Mouse (Mus musculus): ENCODE data around the gene Man2a2. TPM values are rescaled to one million over a fixed set of nuclear protein-coding genes. Genes with fewer than 3 reads are reported as not detected.

Gene Man2a2
- total and polyA plus RNA-seq, 2 experiments from 2014 or later = 16.6 to 70.2 TPM

GRCm38 (mm10) chr7:80387033-80387632, 16.0 kb upstream of the Man2a2 start:
- Histone ChIP-seq H3K27ac (ENCODE audit: low read depth, low read length) (no peak overlapping the region), H3K4me1 (ENCODE audit: insufficient read depth, low read length) (no peaks in the 10 kb centered on the region), H3K36me3 (ENCODE audit: insufficient read depth, low read length) (peaks cover 26% of the 10 kb centered on the region), H3K4me3 (ENCODE audit: low read depth, low read length) (0 out of 2 replicates have a peak overlapping the region, but pooled peaks have one; percentile 8), H3K4me2 (ENCODE audit: low read depth, low read length, poor library complexity, severe bottlenecking) (peak overlapping the region; percentile 6; the same call in 1 of the 2 replicates), H3K9me3 (ENCODE audit: low read length) (no peaks in the 10 kb centered on the region), H3K9ac (replicated peaks; ENCODE audit: low read length, poor library complexity, severe bottlenecking) (no peak overlapping the region), H3K27me3 (ENCODE audit: insufficient read depth, low read length) (no peaks in the 10 kb centered on the region; the same call in 1 of the 2 replicates)
- no peak for TF ChIP-seq CTCF (IDR thresholded peaks at IDR 0.05)
- WGBS = 37% methylated on average over 17 of the region's 17 CpGs
- ATAC-seq (ENCODE audit: low FRiP score) (no peak), DNase-seq (ENCODE audit: low spot score) (no peak)

DNA sequence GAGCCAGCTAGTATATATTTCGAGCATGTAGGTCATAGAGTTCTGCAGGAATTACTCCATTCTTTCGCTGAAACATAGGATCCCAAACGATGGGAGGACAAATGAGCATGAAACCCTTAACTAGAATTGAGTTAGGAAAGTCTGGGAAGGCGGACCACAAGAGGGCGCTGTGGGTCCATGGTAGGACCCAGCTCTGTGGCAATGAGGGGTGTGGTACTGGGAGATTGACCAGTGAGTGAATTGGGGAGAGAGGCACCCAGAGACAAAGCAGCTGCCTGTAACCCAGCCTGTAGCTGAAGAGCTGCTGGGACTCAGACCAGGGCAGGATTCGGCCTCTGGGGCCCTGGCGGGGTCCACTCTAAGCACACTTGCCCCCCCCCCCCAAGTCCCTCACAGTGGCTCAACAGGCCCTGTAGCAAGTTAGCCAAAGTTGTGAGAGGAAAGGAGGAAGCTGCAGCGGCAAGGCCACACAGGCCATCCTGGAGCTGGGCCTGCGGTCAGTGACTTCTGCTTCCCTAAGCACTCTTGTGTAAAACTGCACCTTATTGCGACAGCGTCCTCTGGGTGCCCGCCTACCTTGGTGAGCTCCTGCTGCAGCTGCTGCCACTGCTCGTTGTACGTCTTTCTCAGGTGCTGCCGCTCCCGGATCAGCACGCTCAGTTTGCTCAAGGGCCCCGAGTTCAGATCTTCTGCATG, 15.2 kb upstream of the Man2a2 start:
- Histone ChIP-seq H3K4me1 (ENCODE audit: insufficient read depth, low read length) (no peaks in the 10 kb centered on the region), H3K4me3 (ENCODE audit: low read depth, low read length) (no peak overlapping the region), H3K27me3 (ENCODE audit: insufficient read depth, low read length) (no peaks in the 10 kb centered on the region; the same call in 1 of the 2 replicates), H3K36me3 (ENCODE audit: insufficient read depth, low read length) (peaks cover 19% of the 10 kb centered on the region), H3K4me2 (ENCODE audit: low read depth, low read length, poor library complexity, severe bottlenecking) (no peak overlapping the region), H3K9ac (replicated peaks; ENCODE audit: low read length, poor library complexity, severe bottlenecking) (no peak overlapping the region), H3K27ac (ENCODE audit: low read depth, low read length) (no peak overlapping the region), H3K9me3 (ENCODE audit: low read length) (no peaks in the 10 kb centered on the region)
- 33% methylated on average over 18 of the region's 18 CpGs for WGBS
- TF ChIP-seq CTCF (IDR thresholded peaks at IDR 0.05) = peak; percentile 96
- ATAC-seq (ENCODE audit: low FRiP score) (peak; percentile 51; the same call in 1 of the 2 replicates), DNase-seq (ENCODE audit: low spot score) (peak; percentile 94)

- H3K4me3 ChIP-seq (ENCODE audit: low read depth, low read length) = no peak overlapping the region
- H3K27me3 ChIP-seq (ENCODE audit: insufficient read depth, low read length) = no peaks in the 10 kb centered on the region; the same call in 1 of the 2 replicates
- no peak for TF ChIP-seq CTCF (IDR thresholded peaks at IDR 0.05)
- H3K4me2 ChIP-seq (ENCODE audit: low read depth, low read length, poor library complexity, severe bottlenecking) = no peak overlapping the region
- no peak for DNase-seq (ENCODE audit: low spot score)
- no peak overlapping the region for H3K27ac ChIP-seq (ENCODE audit: low read depth, low read length)
- H3K4me1 ChIP-seq (ENCODE audit: insufficient read depth, low read length) = no peaks in the 10 kb centered on the region
- H3K9ac ChIP-seq (replicated peaks; ENCODE audit: low read length, poor library complexity, severe bottlenecking) = no peak overlapping the region
- H3K36me3 ChIP-seq (ENCODE audit: insufficient read depth, low read length) = peaks cover 3% of the 10 kb centered on the region; the same call in 1 of the 2 replicates
- 68% methylated on average over 11 of the region's 11 CpGs for WGBS
- H3K9me3 ChIP-seq (ENCODE audit: low read length) = no peaks in the 10 kb centered on the region
- no peak for ATAC-seq (ENCODE audit: low FRiP score)
Measured at GRCm38 (mm10) chr7:80382919-80383318, 11.7 kb upstream of the Man2a2 start.

DNA sequence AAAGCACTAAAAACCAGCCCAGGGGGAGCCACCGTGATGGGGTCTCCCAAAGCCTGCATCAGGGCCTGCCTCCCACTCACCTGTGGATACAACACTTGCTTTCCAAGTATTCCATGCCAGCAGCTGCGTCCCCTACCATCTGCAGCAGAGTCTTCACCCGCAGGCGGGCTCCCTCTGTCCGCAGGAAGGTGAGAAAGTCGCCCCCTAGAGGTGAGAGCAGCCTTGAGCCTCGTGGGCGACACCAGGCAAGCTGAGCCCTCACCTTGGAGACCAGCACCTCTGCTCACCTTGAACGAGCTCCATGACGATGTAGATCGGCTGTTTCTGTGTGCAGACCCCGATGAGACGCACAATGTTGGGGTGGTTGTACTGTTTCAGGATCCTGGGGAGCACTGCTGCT, 8.4 kb upstream of the Man2a2 start:
- Histone ChIP-seq H3K27ac (ENCODE audit: low read depth, low read length) (no peak overlapping the region), H3K4me1 (ENCODE audit: insufficient read depth, low read length) (0 out of 2 replicates have a peak, but pooled peaks cover 5% of the 10 kb centered on the region), H3K9me3 (ENCODE audit: low read length) (no peaks in the 10 kb centered on the region), H3K36me3 (ENCODE audit: insufficient read depth, low read length) (peaks cover 3% of the 10 kb centered on the region; the same call in 1 of the 2 replicates), H3K4me3 (ENCODE audit: low read depth, low read length) (no peak overlapping the region), H3K27me3 (ENCODE audit: insufficient read depth, low read length) (no peaks in the 10 kb centered on the region), H3K4me2 (ENCODE audit: low read depth, low read length, poor library complexity, severe bottlenecking) (no peak overlapping the region), H3K9ac (replicated peaks; ENCODE audit: low read length, poor library complexity, severe bottlenecking) (no peak overlapping the region)
- ATAC-seq (ENCODE audit: low FRiP score) = no peak
- 65% methylated on average over 13 of the region's 13 CpGs for WGBS
- no peak for DNase-seq (ENCODE audit: low spot score)
- peak; percentile 48 for TF ChIP-seq CTCF (IDR thresholded peaks at IDR 0.05)

- DNase-seq (ENCODE audit: low spot score) (peak; percentile 57), ATAC-seq (ENCODE audit: low FRiP score) (no peak)
- no peak overlapping the region for H3K4me3 ChIP-seq (ENCODE audit: low read depth, low read length)
- peak; percentile 90 for TF ChIP-seq CTCF (IDR thresholded peaks at IDR 0.05)
- peaks cover under 1% of the 10 kb centered on the region; the same call in 1 of the 2 replicates for H3K36me3 ChIP-seq (ENCODE audit: insufficient read depth, low read length)
- WGBS = 35% methylated on average over 6 of the region's 6 CpGs
- no peak overlapping the region for H3K9ac ChIP-seq (replicated peaks; ENCODE audit: low read length, poor library complexity, severe bottlenecking)
- 0 out of 2 replicates have a peak, but pooled peaks cover 5% of the 10 kb centered on the region for H3K4me1 ChIP-seq (ENCODE audit: insufficient read depth, low read length)
- no peak overlapping the region for H3K27ac ChIP-seq (ENCODE audit: low read depth, low read length)
- H3K27me3 ChIP-seq (ENCODE audit: insufficient read depth, low read length) = no peaks in the 10 kb centered on the region
- H3K9me3 ChIP-seq (ENCODE audit: low read length) = no peaks in the 10 kb centered on the region
- no peak overlapping the region for H3K4me2 ChIP-seq (ENCODE audit: low read depth, low read length, poor library complexity, severe bottlenecking)
Measured at GRCm38 (mm10) chr7:80377471-80377870, 6.3 kb upstream of the Man2a2 start.

DNA sequence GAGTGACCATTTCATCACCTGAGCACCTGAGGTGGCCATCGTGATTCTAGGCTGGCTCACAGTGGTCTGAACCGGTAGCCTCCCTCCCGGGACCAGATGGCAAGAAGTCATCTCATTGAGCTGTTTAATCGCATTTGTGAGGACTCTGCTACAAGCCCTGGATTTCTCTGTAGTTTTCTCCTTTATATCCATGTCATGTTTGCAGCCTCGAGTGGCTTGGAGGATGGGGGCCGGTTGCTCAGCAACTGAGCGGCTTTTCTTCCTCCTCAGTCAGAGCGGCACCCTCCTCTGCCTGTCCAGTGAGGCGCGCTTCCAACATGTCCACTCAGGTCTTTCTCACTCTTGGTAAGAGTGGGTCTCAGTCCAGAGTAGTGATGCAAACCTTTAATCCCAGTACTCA, 5.0 kb upstream of the Man2a2 start:
- no peak for TF ChIP-seq CTCF (IDR thresholded peaks at IDR 0.05)
- 0 out of 2 replicates have a peak overlapping the region, but pooled peaks have one; percentile 36 for H3K9ac ChIP-seq (replicated peaks; ENCODE audit: low read length, poor library complexity, severe bottlenecking)
- DNase-seq (ENCODE audit: low spot score) = peak; percentile 42
- H3K4me3 ChIP-seq (ENCODE audit: low read depth, low read length) = no peak overlapping the region
- no peaks in the 10 kb centered on the region for H3K27me3 ChIP-seq (ENCODE audit: insufficient read depth, low read length)
- no peaks in the 10 kb centered on the region for H3K9me3 ChIP-seq (ENCODE audit: low read length)
- H3K4me1 ChIP-seq (ENCODE audit: insufficient read depth, low read length) = 0 out of 2 replicates have a peak, but pooled peaks cover 5% of the 10 kb centered on the region
- H3K4me2 ChIP-seq (ENCODE audit: low read depth, low read length, poor library complexity, severe bottlenecking) = no peak overlapping the region
- peak; percentile 51 for ATAC-seq (ENCODE audit: low FRiP score)
- no peaks in the 10 kb centered on the region for H3K36me3 ChIP-seq (ENCODE audit: insufficient read depth, low read length)
- WGBS = 23% methylated on average over 10 of the region's 10 CpGs
- no peak overlapping the region; the same call in 1 of the 2 replicates for H3K27ac ChIP-seq (ENCODE audit: low read depth, low read length)
